Mouse (Mus musculus): ENCODE data around the gene Lmbr1l. TPM values are rescaled to one million over a fixed set of nuclear protein-coding genes. Genes with fewer than 3 reads are reported as not detected.
"Not testable (repeated sequence)": the region's sequence is repeated elsewhere in the genome, so short reads cannot be mapped to it uniquely, and the experiment has no call there.

The Lmbr1l gene
- total RNA-seq, 4 experiments from 2014 or later, result 7.3 to 12.2 (median 10.0) TPM

GRCm38 (mm10) chr15:98934217-98934839, 16.3 kb upstream of the Lmbr1l start, which contains the start of gene Tuba1b:
Gene Tuba1b (minus strand): TSS chr15:98934565.
- DNase-seq (ENCODE audit: low spot score), result peak; percentile 88

GRCm38 (mm10) chr15:98933833-98934216, 15.8 kb upstream of the Lmbr1l start:
- DNase-seq (ENCODE audit: low spot score), result peak; percentile 93

- DNase-seq (ENCODE audit: low spot score), result not testable (repeated sequence)
Measured at GRCm38 (mm10) chr15:98933004-98933671, 15.1 kb upstream of the Lmbr1l start.

GRCm38 (mm10) chr15:98930998-98931397, 13.0 kb upstream of the Lmbr1l start:
- DNase-seq (ENCODE audit: low spot score), result no peak

GRCm38 (mm10) chr15:98930017-98930734, 12.1 kb upstream of the Lmbr1l start:
- DNase-seq (ENCODE audit: low spot score), result no peak

GRCm38 (mm10) chr15:98928598-98929240, 10.7 kb upstream of the Lmbr1l start:
- DNase-seq (ENCODE audit: low spot score), result peak; percentile 69

GRCm38 (mm10) chr15:98927566-98927965, 9.5 kb upstream of the Lmbr1l start:
- no peak for DNase-seq (ENCODE audit: low spot score)

GRCm38 (mm10) chr15:98924682-98925081, 6.7 kb upstream of the Lmbr1l start:
- DNase-seq (ENCODE audit: low spot score), result no peak

GRCm38 (mm10) chr15:98923031-98923537, 5.1 kb upstream of the Lmbr1l start:
- DNase-seq (ENCODE audit: low spot score), result no peak

- no peak for DNase-seq (ENCODE audit: low spot score)
Measured at GRCm38 (mm10) chr15:98922581-98922980, 4.5 kb upstream of the Lmbr1l start.

- DNase-seq (ENCODE audit: low spot score), result no peak
Measured at GRCm38 (mm10) chr15:98921510-98921909, 3.5 kb upstream of the Lmbr1l start.

GRCm38 (mm10) chr15:98918499-98918895, 466 bp upstream of the Lmbr1l start:
- DNase-seq (ENCODE audit: low spot score), result not testable (repeated sequence)

- DNase-seq (ENCODE audit: low spot score), result no peak
Measured at GRCm38 (mm10) chr15:98917091-98917490, 940 bp downstream of the Lmbr1l start.

GRCm38 (mm10) chr15:98916016-98916415, 2.0 kb downstream of the Lmbr1l start:
- no peak for DNase-seq (ENCODE audit: low spot score)

GRCm38 (mm10) chr15:98914903-98915302, 3.1 kb downstream of the Lmbr1l start:
- no peak for DNase-seq (ENCODE audit: low spot score)

- DNase-seq (ENCODE audit: low spot score), result no peak
Measured at GRCm38 (mm10) chr15:98904692-98905091, 13.3 kb downstream of the Lmbr1l start.

GRCm38 (mm10) chr15:98902600-98902999, 15.4 kb downstream of the Lmbr1l start:
- DNase-seq (ENCODE audit: low spot score), result no peak

GRCm38 (mm10) chr15:98901530-98901929, 16.5 kb downstream of the Lmbr1l start:
- no peak for DNase-seq (ENCODE audit: low spot score)

GRCm38 (mm10) chr15:98897928-98898800, 19.9 kb downstream of the Lmbr1l start, which contains the start of gene Dhh:
Gene Dhh (minus strand): TSS chr15:98898540.
- DNase-seq (ENCODE audit: low spot score), result no peak

GRCm38 (mm10) chr15:98897495-98897894, 20.5 kb downstream of the Lmbr1l start:
- no peak for DNase-seq (ENCODE audit: low spot score)

All from heart, adult 8-10 months (tissue).